Mouse (Mus musculus) midbrain, embryonic 11.5 days (tissue): ENCODE results near the gene Plbd2. TPM values are rescaled to one million over a fixed set of nuclear protein-coding genes. Genes with fewer than 3 reads are reported as not detected.

Experiments used
- ATAC-seq: fragments of 200-750 bp; cut with Nextera tagmentation; 2 replicates; pipeline ENCODE4 v1.8.0; 2017; ENCODE audit warnings: moderate TSS enrichment, moderate library complexity; ENCODE audit not compliant: low FRiP score
- DNase-seq: peaks from one replicate; pipeline ENCODE4 v3.0.0; 2015; ENCODE audit warnings: low spot score; ENCODE audit errors: missing footprints
- H3K27ac ChIP-seq: fragments of 300-500 bp; sonication (generic); 2 replicates; pipeline ENCODE4 v1.5.1; 2014; ENCODE audit warnings: low read depth, low read length
- H3K27me3 ChIP-seq: fragments of 300-500 bp; sonication (generic); 2 replicates; pipeline ENCODE4 v1.6.1; 2014; ENCODE audit warnings: mild to moderate bottlenecking, low read length, moderate library complexity, mixed read lengths; ENCODE audit not compliant: control insufficient read depth, insufficient read depth
- H3K36me3 ChIP-seq: fragments of 300-500 bp; sonication (generic); 2 replicates; pipeline ENCODE4 v1.6.1; 2014; ENCODE audit warnings: mild to moderate bottlenecking, low read length, moderate library complexity, mixed read lengths; ENCODE audit not compliant: control insufficient read depth, insufficient read depth
- H3K4me1 ChIP-seq: fragments of 300-500 bp; sonication (generic); 2 replicates; pipeline ENCODE4 v1.6.1; 2014; ENCODE audit warnings: low read length; ENCODE audit not compliant: control insufficient read depth, insufficient read depth
- H3K4me2 ChIP-seq: fragments of 300-500 bp; sonication (generic); 2 replicates; pipeline ENCODE4 v1.6.1; 2014; ENCODE audit warnings: mild to moderate bottlenecking, moderate library complexity
- H3K4me3 ChIP-seq: fragments of 300-500 bp; sonication (generic); 2 replicates; pipeline ENCODE4 v1.5.1; 2014; ENCODE audit warnings: low read depth, low read length
- H3K9ac ChIP-seq: fragments of 300-500 bp; sonication (generic); 2 replicates; pipeline ENCODE4 v1.6.1; 2014; ENCODE audit warnings: low read length
- H3K9me3 ChIP-seq: fragments of 300-500 bp; sonication (generic); 2 replicates; pipeline ENCODE4 v1.6.1; 2016; ENCODE audit warnings: low read length; ENCODE audit not compliant: control insufficient read depth
- WGBS: fragments of 180-500 bp; shearing (Covaris S2); extraction: QIAGEN DNeasy Blood & Tissue Kit; methylation state at CpG from one replicate; pipeline ENCODE4 v1.1.7; 2014; 5-methylcytosine and 5-hydroxymethylcytosine counted together
- polyA plus RNA-seq: library from polyadenylated mRNA; unstranded; fragments of >200 nt; fragmentation: Nextera tagmentation; extraction: Ambion mirVana; gene quantifications from 2 replicates; pipeline ENCODE4 v1.2.1, GENCODE M21; 2014

The Plbd2 gene
- polyA plus RNA-seq, 1 experiment from 2014 or later, result 21.9 TPM

- WGBS, result 89% methylated on average over 2 of the region's 2 CpGs
- H3K27ac ChIP-seq, result no peak overlapping the region
- H3K9me3 ChIP-seq, result no peaks in the 10 kb centered on the region
- no peaks in the 10 kb centered on the region for H3K27me3 ChIP-seq
- no peak overlapping the region for H3K4me2 ChIP-seq
- DNase-seq, result no peak
- no peaks in the 10 kb centered on the region for H3K36me3 ChIP-seq
- H3K4me3 ChIP-seq, result no peak overlapping the region
- H3K4me1 ChIP-seq, result no peaks in the 10 kb centered on the region
- no peak for ATAC-seq
- no peak overlapping the region for H3K9ac ChIP-seq
Observed at GRCm38 (mm10) chr5:120473361-120473760, 30.1 kb downstream of the Plbd2 start.

DNA sequence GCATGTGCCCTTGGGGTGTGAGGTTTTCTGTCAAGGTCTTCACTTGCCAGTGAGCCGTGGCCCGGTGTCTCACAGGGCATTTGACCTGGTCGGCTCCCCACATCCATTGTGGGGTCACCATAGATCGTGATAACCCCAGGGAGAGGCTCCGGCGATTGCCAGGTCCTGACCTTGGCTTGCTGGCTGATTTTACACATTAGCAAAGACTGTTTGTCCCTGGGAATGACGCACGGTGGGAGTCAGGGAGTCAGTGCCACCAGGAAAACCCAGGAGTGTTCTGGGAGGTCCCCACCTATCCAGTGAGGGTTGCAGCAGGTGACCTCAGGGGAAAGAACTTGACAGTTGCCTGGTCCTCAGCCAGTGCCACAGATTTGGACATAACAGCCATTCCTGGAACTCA lies 30.7 kb downstream of the Plbd2 start, which contains the start of gene Sdsl:
Gene Sdsl (minus strand): TSS at position 41 of the 400 bp plus-strand sequence.
- H3K9ac ChIP-seq, result no peak within 1 kb of the TSS

DNA sequence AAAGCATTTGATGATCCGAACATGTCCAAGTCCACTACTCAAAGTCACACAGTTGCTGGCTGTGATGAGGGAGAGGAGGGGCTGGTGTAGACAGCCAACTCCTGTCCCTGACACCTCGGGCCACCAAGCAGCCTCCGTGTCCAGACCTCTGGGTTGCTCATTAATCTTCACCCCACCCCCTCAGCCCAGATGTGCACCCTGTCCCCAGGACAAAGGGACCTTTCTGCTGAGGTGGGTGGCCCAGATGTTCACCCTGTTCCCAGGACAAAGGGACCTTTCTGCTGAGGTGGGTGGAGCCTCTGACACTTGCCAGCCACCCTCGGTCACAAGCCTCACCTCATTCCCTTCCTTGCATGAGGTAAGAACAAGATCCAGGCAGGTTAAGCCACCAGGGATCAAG lies 31.9 kb downstream of the Plbd2 start:
- Histone ChIP-seq H3K27ac (no peak overlapping the region), H3K4me1 (no peaks in the 10 kb centered on the region), H3K4me3 (no peak overlapping the region), H3K9ac (no peak overlapping the region), H3K4me2 (no peak overlapping the region), H3K36me3 (no peaks in the 10 kb centered on the region), H3K27me3 (no peaks in the 10 kb centered on the region), H3K9me3 (no peaks in the 10 kb centered on the region)
- DNase-seq (no peak), ATAC-seq (no peak)
- 68% methylated on average over 4 of the region's 4 CpGs for WGBS

More for the DNA sequence above, 30.7 kb downstream of the Plbd2 start, which contains the start of gene Sdsl:
- Histone ChIP-seq H3K4me3 (no peak within 1 kb of the TSS), H3K27me3 (no peaks in the 10 kb centered on the region), H3K9me3 (no peaks in the 10 kb centered on the region), H3K4me1 (no peaks in the 10 kb centered on the region), H3K4me2 (no peak within 1 kb of the TSS), H3K27ac (no peak within 1 kb of the TSS), H3K36me3 (no peaks in the 10 kb centered on the region)
- 82% methylated on average over 8 of the region's 8 CpGs for WGBS
- DNase-seq (no peak), ATAC-seq (no peak)

DNA sequence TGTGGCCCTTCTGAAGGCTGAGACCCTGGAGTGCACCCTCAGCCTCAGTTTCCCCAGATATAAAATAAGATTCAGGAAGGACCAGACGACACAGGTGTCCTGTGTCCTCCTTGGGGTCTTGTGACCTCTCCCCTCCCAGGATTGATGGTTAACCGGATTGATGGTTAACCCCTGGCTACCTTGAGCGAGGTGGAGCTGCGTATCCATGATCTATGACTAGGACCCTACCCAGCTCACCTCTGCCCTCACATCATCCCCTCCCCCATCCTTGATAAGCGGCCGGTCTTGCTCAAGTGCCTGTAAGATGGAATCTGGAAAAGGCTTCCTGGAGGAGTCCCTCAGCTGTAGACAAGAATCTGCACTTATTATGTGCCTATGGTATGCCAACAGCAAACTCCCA lies 34.6 kb downstream of the Plbd2 start:
- Histone ChIP-seq H3K9ac (no peak overlapping the region), H3K4me1 (no peaks in the 10 kb centered on the region), H3K9me3 (no peaks in the 10 kb centered on the region), H3K4me3 (no peak overlapping the region), H3K27me3 (no peaks in the 10 kb centered on the region), H3K27ac (no peak overlapping the region), H3K4me2 (no peak overlapping the region), H3K36me3 (no peaks in the 10 kb centered on the region)
- ATAC-seq (no peak), DNase-seq (no peak)
- WGBS, result 87% methylated on average over 6 of the region's 6 CpGs

DNA sequence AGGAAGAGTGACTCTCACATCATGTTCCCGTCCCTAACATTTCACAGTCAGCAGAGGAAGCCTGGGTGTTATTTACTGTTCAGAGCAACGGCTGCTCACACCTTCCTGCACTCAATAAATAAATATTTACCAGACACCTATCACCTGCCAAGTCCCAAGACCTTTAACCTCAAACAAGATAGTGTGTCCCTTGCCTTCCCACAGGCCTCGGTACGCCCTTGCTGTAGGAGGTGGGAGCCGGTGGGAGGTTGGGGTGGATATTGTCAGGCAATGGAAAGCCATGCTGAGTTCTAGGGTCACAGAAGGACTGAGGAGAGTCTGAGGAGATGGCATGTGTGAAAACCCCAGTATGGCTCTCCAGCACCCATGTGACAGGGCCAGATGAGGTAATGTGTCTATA lies 35.1 kb downstream of the Plbd2 start:
- Histone ChIP-seq H3K9ac (no peak overlapping the region), H3K9me3 (no peaks in the 10 kb centered on the region), H3K4me3 (no peak overlapping the region), H3K4me2 (no peak overlapping the region), H3K27me3 (no peaks in the 10 kb centered on the region), H3K27ac (no peak overlapping the region), H3K4me1 (no peaks in the 10 kb centered on the region), H3K36me3 (no peaks in the 10 kb centered on the region)
- WGBS, result 88% methylated on average over 5 of the region's 5 CpGs
- no peak for ATAC-seq
- no peak for DNase-seq

- H3K36me3 ChIP-seq, result no peaks in the 10 kb centered on the region
- no peak for ATAC-seq
- H3K9me3 ChIP-seq, result no peaks in the 10 kb centered on the region
- no peak overlapping the region; the same call in 1 of the 2 replicates for H3K4me2 ChIP-seq
- 0 out of 2 replicates have a peak overlapping the region, but pooled peaks have one; percentile 9 for H3K9ac ChIP-seq
- H3K4me1 ChIP-seq, result no peaks in the 10 kb centered on the region
- no peak overlapping the region for H3K27ac ChIP-seq
- no peaks in the 10 kb centered on the region for H3K27me3 ChIP-seq
- WGBS, result 3% methylated on average over 4 of the region's 4 CpGs
- no peak overlapping the region for H3K4me3 ChIP-seq
- DNase-seq, result no peak
Observed at GRCm38 (mm10) chr5:120467026-120467425, 36.4 kb downstream of the Plbd2 start.

DNA sequence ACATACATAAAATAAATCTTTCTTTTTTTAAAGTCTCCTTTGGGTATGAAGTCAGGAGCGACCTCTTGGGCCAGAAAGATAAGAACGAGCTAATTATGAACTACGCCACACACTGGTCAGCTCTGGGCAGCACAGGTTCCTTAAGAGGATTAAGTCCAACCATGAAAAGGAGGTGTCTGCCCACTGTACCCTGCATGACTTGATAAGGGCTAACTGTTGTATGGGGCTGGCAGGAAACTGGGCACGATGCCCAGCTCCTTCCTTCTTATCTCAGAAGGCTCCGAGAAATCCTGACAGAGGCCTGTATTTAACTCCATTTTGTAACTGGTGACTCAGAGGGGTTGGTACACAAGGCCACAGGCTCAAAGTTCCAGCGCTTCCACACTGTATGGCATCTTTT lies 37.6 kb downstream of the Plbd2 start:
- Histone ChIP-seq H3K36me3 (no peaks in the 10 kb centered on the region), H3K4me2 (no peak overlapping the region), H3K9me3 (no peaks in the 10 kb centered on the region), H3K27me3 (no peaks in the 10 kb centered on the region), H3K27ac (no peak overlapping the region), H3K9ac (no peak overlapping the region), H3K4me1 (no peaks in the 10 kb centered on the region), H3K4me3 (no peak overlapping the region)
- no peak for ATAC-seq
- 92% methylated on average over 6 of the region's 6 CpGs for WGBS
- DNase-seq, result no peak

DNA sequence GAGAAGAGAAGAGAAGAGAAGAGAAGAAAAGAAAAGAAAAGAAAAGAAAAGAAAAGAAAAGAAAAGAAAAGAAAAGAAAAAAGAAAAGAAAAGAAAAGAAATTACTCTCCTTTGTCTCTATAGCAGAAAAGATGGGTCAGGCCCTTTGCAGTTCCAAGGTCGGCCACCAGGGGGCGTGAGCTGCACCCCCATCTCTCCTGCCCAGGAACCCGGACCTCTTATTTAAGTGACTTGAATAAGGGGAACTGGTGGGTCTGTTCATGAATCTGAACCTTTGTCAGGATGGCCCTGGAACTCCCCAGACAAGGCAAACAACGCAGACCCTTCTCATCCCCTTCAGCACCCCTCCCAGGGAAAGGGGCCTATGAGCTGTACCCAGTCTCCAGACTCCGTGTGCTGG lies 38.4 kb downstream of the Plbd2 start:
- Histone ChIP-seq H3K27ac (no peak overlapping the region), H3K27me3 (no peaks in the 10 kb centered on the region), H3K36me3 (no peaks in the 10 kb centered on the region), H3K9ac (no peak overlapping the region), H3K4me3 (no peak overlapping the region), H3K4me2 (no peak overlapping the region), H3K4me1 (no peaks in the 10 kb centered on the region), H3K9me3 (no peaks in the 10 kb centered on the region)
- DNase-seq (peak; percentile 86), ATAC-seq (no peak)
- WGBS, result 43% methylated on average over 5 of the region's 5 CpGs

- Histone ChIP-seq H3K36me3 (no peaks in the 10 kb centered on the region), H3K9ac (no peak overlapping the region), H3K9me3 (no peaks in the 10 kb centered on the region), H3K4me3 (no peak overlapping the region), H3K27me3 (no peaks in the 10 kb centered on the region), H3K4me1 (no peaks in the 10 kb centered on the region), H3K4me2 (no peak overlapping the region), H3K27ac (no peak overlapping the region)
- WGBS, result 70% methylated on average over 4 of the region's 4 CpGs
- DNase-seq (peak; percentile 93), ATAC-seq (no peak)
Observed at GRCm38 (mm10) chr5:120464321-120464720, 39.1 kb downstream of the Plbd2 start.

- Histone ChIP-seq H3K9me3 (no peaks in the 10 kb centered on the region), H3K27ac (no peak overlapping the region), H3K9ac (no peak overlapping the region), H3K4me3 (no peak overlapping the region), H3K4me2 (no peak overlapping the region), H3K36me3 (no peaks in the 10 kb centered on the region), H3K4me1 (no peaks in the 10 kb centered on the region), H3K27me3 (no peaks in the 10 kb centered on the region; the same call in 1 of the 2 replicates)
- no peak for ATAC-seq
- no peak for DNase-seq
- WGBS, result 81% methylated on average over 15 of the region's 15 CpGs
Observed at GRCm38 (mm10) chr5:120461902-120462301, 41.5 kb downstream of the Plbd2 start.
